Comparison of ENCODE assay signal across 25 mouse cellular contexts in the genomic region with DNA sequence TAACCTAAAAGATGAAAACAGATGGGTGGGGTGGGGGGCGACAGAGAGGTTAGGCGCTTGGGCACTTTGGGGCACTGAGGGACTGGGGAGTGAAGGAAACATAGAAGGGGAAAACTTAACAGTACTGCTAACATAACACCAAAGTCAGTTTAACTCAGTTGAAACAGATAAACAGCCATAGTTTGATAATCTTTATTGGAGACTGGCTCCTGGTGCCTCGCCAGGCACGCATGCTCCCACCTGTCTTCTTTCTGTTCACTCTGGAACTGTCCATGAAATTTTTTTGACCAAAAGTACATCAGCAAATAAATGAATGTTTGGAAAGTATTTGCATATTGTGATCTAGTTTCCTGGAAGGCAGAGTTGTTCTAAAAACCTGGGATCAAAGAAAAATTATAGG. TPM values are rescaled to one million over a fixed set of nuclear protein-coding genes. Genes with fewer than 3 reads are reported as not detected.
DNase-seq lines count a peak whose midpoint lies in the region; ATAC-seq and TF ChIP-seq lines count a peak whose summit lies in the region.
"Had no signal": no experiment of that assay in that cellular context is flagged by ENCODE, and none has a peak within 500 bp of the region (broad histone marks: within the 10 kb centered on the region; RNA-seq: fewer than 3 reads in every experiment).

No protein-coding gene starts in this region.

- 63% methylated on average over 4 of the region's 4 CpGs for WGBS in liver, adult 2 months
- 82% methylated on average over 4 of the region's 4 CpGs for WGBS in liver, postnatal 0 days (ENCODE audit: insufficient replicate concordance)

- H3K27ac ChIP-seq in liver, adult 2 months (replicated peaks; ENCODE audit: insufficient read depth, low read depth, low read length): peak overlapping the region; percentile 57; the same call in 1 of the 2 replicates
- H3K27ac ChIP-seq in liver, postnatal 0 days (ENCODE audit: low read depth): no peak overlapping the region
- no peak overlapping the region for H3K27ac ChIP-seq in MEL (ENCODE audit: control insufficient read depth, low read depth, low read length)

- H3K9me3 ChIP-seq in liver, postnatal 0 days (ENCODE audit: low read length): no peaks in the 10 kb centered on the region
- H3K9me3 ChIP-seq in MEL (replicated peaks; ENCODE audit: insufficient read depth, low read length): no peaks in the 10 kb centered on the region
- H3K9me3 ChIP-seq: G1E had no signal

- H3K4me3 ChIP-seq in liver, adult 2 months (ENCODE audit: insufficient read depth, low read depth, low read length): no peak overlapping the region
- H3K4me3 ChIP-seq in liver, postnatal 0 days (ENCODE audit: low read depth, low read length): no peak overlapping the region
- H3K4me3 ChIP-seq in MEL (ENCODE audit: control insufficient read depth in 1 of 2, insufficient read depth in 1 of 2, low read depth in 2 of 2, low read length in 2 of 2): no peak overlapping the region

- H3K9ac ChIP-seq in liver, adult 2 months (ENCODE audit: low read depth, low read length): no peak overlapping the region
- no peak overlapping the region for H3K9ac ChIP-seq in liver, postnatal 0 days (replicated peaks)
- H3K9ac ChIP-seq in MEL (ENCODE audit: control insufficient read depth, low read depth, low read length, poor library complexity, severe bottlenecking): no peak overlapping the region

- no peak for ATAC-seq in liver, postnatal 0 days
- peak; percentile 60 for ATAC-seq in megakaryocyte-erythroid progenitor cell, adult 5-6 weeks (replicated peaks; ENCODE audit: low FRiP score, low TSS enrichment, poor library complexity, severe bottlenecking)
- ATAC-seq: activated CD4-positive, CD25-positive, alpha-beta regulatory T cell, adult 4 months; CD4-positive, CD25-positive, alpha-beta regulatory T cell, adult 4 months; Patski had no signal

- peak; percentile 67 for DNase-seq in heart, adult 11 months
- no peak for DNase-seq in heart, adult 9 months (ENCODE audit: low spot score in 2 of 2)
- DNase-seq in liver, adult 2 months (ENCODE audit: extremely low read depth, low read depth, low spot score): peak; percentile 76
- DNase-seq in liver, postnatal 0 days: no peak
- no peak for DNase-seq in MEL (ENCODE audit: low read depth, low spot score)
- no peak for DNase-seq in ovary, adult 18-20 months (ENCODE audit: low spot score)
- no peak for DNase-seq in thymus, postnatal 25 days
- DNase-seq: adrenal gland, adult 2 months; adrenal gland, adult 8-10 months; adrenal gland, postnatal 10 days; adrenal gland, postnatal 14 days; adrenal gland, postnatal 25 days; adrenal gland, postnatal 36 days; B cell, adult 2 months; cerebellum, adult 11 months; cerebellum, adult 11-12 months; cerebellum, adult 18-20 months had no signal

- H3K79me2 ChIP-seq in liver, adult 2 months (ENCODE audit: control insufficient read depth, insufficient read depth, low read length): peaks cover 32% of the 10 kb centered on the region
- peaks cover 23% of the 10 kb centered on the region for H3K79me2 ChIP-seq in MEL (ENCODE audit: control insufficient read depth, insufficient read depth, low read length, poor library complexity)

- no peaks in the 10 kb centered on the region for H3K27me3 ChIP-seq in liver, adult 2 months (ENCODE audit: control insufficient read depth, insufficient read depth, low read length)
- no peaks in the 10 kb centered on the region for H3K27me3 ChIP-seq in liver, postnatal 0 days (ENCODE audit: insufficient read depth, low read length)
- no peaks in the 10 kb centered on the region for H3K27me3 ChIP-seq in MEL (ENCODE audit: control insufficient read depth in 1 of 2, insufficient read depth in 2 of 2, low read length in 2 of 2)
- H3K27me3 ChIP-seq: CH12.LX, Patski had no signal

- no peak for TF ChIP-seq RAD21 in MEL (IDR thresholded peaks at IDR 0.05; ENCODE audit: low read depth, low read length)

- no peak for TF ChIP-seq POLR2A in liver, adult 2 months (IDR thresholded peaks at IDR 0.05; ENCODE audit: extremely low read depth, insufficient read depth, low read length)
- no peak for TF ChIP-seq POLR2A in MEL (IDR thresholded peaks at IDR 0.05; ENCODE audit: control insufficient read depth in 1 of 2, insufficient read depth in 1 of 2, low read depth in 1 of 2, low read length in 2 of 2, poor library complexity in 1 of 2)

- H3K4me2 ChIP-seq in liver, postnatal 0 days (ENCODE audit: low read depth, low read length): no peak overlapping the region

- H3K4me1 ChIP-seq in liver, adult 2 months (ENCODE audit: control insufficient read depth, insufficient read depth, low read length): peaks cover 33% of the 10 kb centered on the region
- peaks cover 15% of the 10 kb centered on the region for H3K4me1 ChIP-seq in liver, postnatal 0 days (ENCODE audit: insufficient read depth)
- H3K4me1 ChIP-seq in MEL (ENCODE audit: control insufficient read depth in 1 of 2, insufficient read depth in 2 of 2, low read length in 2 of 2): peaks cover 7 to 15% of the 10 kb centered on the region in 2 experiments

- no peak for TF ChIP-seq EP300 in liver, postnatal 0 days (IDR thresholded peaks at IDR 0.05; ENCODE audit: low read depth)
- TF ChIP-seq EP300 in MEL (IDR thresholded peaks at IDR 0.05; ENCODE audit: low read depth in 1 of 2, low read length in 2 of 2): peak; percentile 18 to 53; a peak in 2 of 4 replicates

- H3K36me3 ChIP-seq in liver, adult 2 months (ENCODE audit: control insufficient read depth, insufficient read depth, low read length): no peaks in the 10 kb centered on the region; the same call in none of the 2 replicates
- no peaks in the 10 kb centered on the region; the same call in 1 of the 2 replicates for H3K36me3 ChIP-seq in liver, postnatal 0 days (replicated peaks; ENCODE audit: insufficient read depth, low read length)
- peaks cover 9 to 18% of the 10 kb centered on the region in 2 experiments for H3K36me3 ChIP-seq in MEL (ENCODE audit: control insufficient read depth in 1 of 2, insufficient read depth in 2 of 2, low read length in 2 of 2)

- TF ChIP-seq CTCF in liver, adult 2 months (IDR thresholded peaks at IDR 0.05; ENCODE audit: low read depth, low read length): no peak
- TF ChIP-seq CTCF in liver, postnatal 0 days (IDR thresholded peaks at IDR 0.05; ENCODE audit: low read depth): no peak
- no peak for TF ChIP-seq CTCF in MEL (IDR thresholded peaks at IDR 0.05 in 2 of 3, conservative IDR thresholded peaks at IDR 0.05 in 1 of 3; ENCODE audit: control insufficient read depth in 1 of 3, insufficient read depth in 1 of 3, low read depth in 2 of 3, low read length in 3 of 3, poor library complexity in 1 of 3, severe bottlenecking in 1 of 3)

TF ChIP-seq in MEL, 35 proteins besides CTCF, POLR2A, EP300 and RAD21:
- no peak for TF ChIP-seq GATA1 (IDR thresholded peaks at IDR 0.05; ENCODE audit: low read depth, low read length)
- no peak for TF ChIP-seq POLR2AphosphoS2 (IDR thresholded peaks at IDR 0.05; ENCODE audit: low read length)
- peak; percentile 76; the same call in 1 of the 2 replicates for TF ChIP-seq MXI1 (IDR thresholded peaks at IDR 0.05; ENCODE audit: low read depth, low read length)
- TF ChIP-seq SMC3 (IDR thresholded peaks at IDR 0.05; ENCODE audit: low read depth, low read length): no peak
- TF ChIP-seq MYB (IDR thresholded peaks at IDR 0.05; ENCODE audit: low read depth, low read length): peak; percentile 54; the same call in 1 of the 2 replicates
- peak; percentile 35; the same call in 1 of the 2 replicates for TF ChIP-seq NRF1 (IDR thresholded peaks at IDR 0.05; ENCODE audit: insufficient read depth, low read depth, low read length, poor library complexity, severe bottlenecking)
- no peak for TF ChIP-seq ZKSCAN1 (IDR thresholded peaks at IDR 0.05; ENCODE audit: low read depth, low read length)

RNA-seq across cellular contexts. Expression of gene Wasl, which starts 23.5 kb away (rescaled TPM):
- total RNA-seq in liver, adult 2 months (2014; rRNA removed): 36.9 and 40.9 TPM in 2 replicates
- polyA plus RNA-seq in liver, adult 2 months (2012; rRNA removed): 29.4 and 44.5 TPM in 2 replicates
- 44.2 and 46.0 TPM in 2 replicates for polyA plus RNA-seq in liver, postnatal 0 days (2015; fragmentation: Nextera tagmentation; extraction: Ambion mirVana)
- 3.6 and 4.3 TPM in 2 replicates for total RNA-seq in MEL (2012; rRNA removed)
- 10 to 100 TPM in 1 of 2 experiments, 1 to 10 TPM in 1; 9.5 to 33.3 TPM for polyA plus RNA-seq in MEL (2012; ENCODE audit: insufficient read depth in 1 of 2, insufficient read length in 2 of 2, low read depth in 1 of 2, low replicate concordance in 2 of 2, missing spikeins in 1 of 2)
- total RNA-seq in megakaryocyte-erythroid progenitor cell, adult 5-6 weeks (2014; fragmentation: Nextera tagmentation): 17.3 and 34.0 TPM in 2 replicates
- total RNA-seq in megakaryocyte-erythroid progenitor cell, adult 5-6 weeks (2017): 6.4 and 12.0 TPM in 2 replicates

RNA-seq across cellular contexts. Expression of gene Lmod2, which starts 43.7 kb away (rescaled TPM):
- 0.37 TPM in 1 of 2 replicates, not detected in the other for total RNA-seq in liver, adult 2 months (2014; rRNA removed)
- polyA plus RNA-seq in liver, adult 2 months (2012; rRNA removed): not detected in 2 replicates
- polyA plus RNA-seq in liver, postnatal 0 days (2015; fragmentation: Nextera tagmentation; extraction: Ambion mirVana): 0.05 and 0.53 TPM in 2 replicates
- not detected in 2 replicates for total RNA-seq in MEL (2012; rRNA removed)
- polyA plus RNA-seq in MEL (2012; ENCODE audit: insufficient read depth in 1 of 2, insufficient read length in 2 of 2, low read depth in 1 of 2, low replicate concordance in 2 of 2, missing spikeins in 1 of 2): not detected
- total RNA-seq in megakaryocyte-erythroid progenitor cell, adult 5-6 weeks (2014; fragmentation: Nextera tagmentation): not detected in 2 replicates
- not detected in 2 replicates for total RNA-seq in megakaryocyte-erythroid progenitor cell, adult 5-6 weeks (2017)
- total RNA-seq: adrenal gland, postnatal 14 days; CH12.LX; ES-E14 had no signal
- polyA plus RNA-seq: activated CD4-positive, CD25-positive, alpha-beta regulatory T cell, adult 4 months; adrenal gland, adult 2 months; brain, embryonic 14.5 days; CD4-positive, CD25-positive, alpha-beta regulatory T cell, adult 4 months; G1E; Patski had no signal

Comparison
In these comparisons a context has a peak if more than half of its experiments do, and no peak if none do; other contexts are left out.
1. DNase-seq: peak in heart, adult 11 months (single experiment) and liver, adult 2 months (single experiment); none in heart, adult 9 months (0 of 2), liver, postnatal 0 days (single experiment), MEL (single experiment), ovary, adult 18-20 months (single experiment) and thymus, postnatal 25 days (single experiment).